21 mouse cellular contexts compared by ENCODE assay signal in the genomic region with DNA sequence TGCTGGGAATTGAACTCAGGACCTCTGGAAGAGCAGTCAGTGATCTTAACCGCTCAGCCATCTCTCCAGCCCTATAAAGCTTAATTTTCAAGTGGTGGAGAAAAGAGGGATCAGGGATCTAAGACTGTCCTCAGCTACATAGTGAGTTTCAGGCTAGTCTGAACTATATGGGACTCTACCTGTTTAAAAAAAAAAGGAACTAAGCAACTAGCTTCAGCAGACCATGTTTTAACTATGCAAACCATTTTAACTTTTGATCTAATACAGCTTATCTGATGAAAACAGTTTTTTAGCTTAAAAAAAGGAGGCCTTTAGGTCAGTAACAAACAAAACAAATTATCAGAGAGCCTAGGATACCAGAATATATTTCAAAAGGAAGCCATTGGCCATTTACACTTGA. TPM values are rescaled to one million over a fixed set of nuclear protein-coding genes. Genes with fewer than 3 reads are reported as not detected.
DNase-seq lines count a peak whose midpoint lies in the region; TF ChIP-seq lines count a peak whose summit lies in the region.
"Had no signal": no experiment of that assay in that cellular context is flagged by ENCODE, and none has a peak within 500 bp of the region (broad histone marks: within the 10 kb centered on the region; RNA-seq: fewer than 3 reads in every experiment).

No protein-coding gene starts in this region.

- in situ Hi-C loops in CH12.LX (cut with MboI; ENCODE audit: low pct_ligation_motif_present, low pct_unique_long_range_greater_than_20kb, low sequenced_read_pairs), result no loop called here

- no peak for TF ChIP-seq EP300 in CH12.LX (IDR thresholded peaks at IDR 0.05; ENCODE audit: low read length)
- TF ChIP-seq EP300 in MEL (IDR thresholded peaks at IDR 0.05; ENCODE audit: low read depth in 1 of 2, low read length in 2 of 2), result no peak

- H3K36me3 ChIP-seq in CH12.LX (replicated peaks in 1 of 2; ENCODE audit: control insufficient read depth in 1 of 2, insufficient read depth in 1 of 2, low read length in 1 of 2) (no peaks in the 10 kb centered on the region), MEL (ENCODE audit: control insufficient read depth in 1 of 2, insufficient read depth in 2 of 2, low read length in 2 of 2) (peaks cover 0 to 20% of the 10 kb centered on the region in 2 experiments; a peak in 2 of 4 replicates)
- H3K36me3 ChIP-seq in splenic B cell, adult 2 months (ENCODE audit: control insufficient read depth, insufficient read depth, low read length, poor library complexity, severe bottlenecking), result no peaks in the 10 kb centered on the region

- TF ChIP-seq POLR2A in CH12.LX (IDR thresholded peaks at IDR 0.05; ENCODE audit: low read depth, low read length) (no peak), MEL (IDR thresholded peaks at IDR 0.05; ENCODE audit: control insufficient read depth in 1 of 2, insufficient read depth in 1 of 2, low read depth in 1 of 2, low read length in 2 of 2, poor library complexity in 1 of 2) (no peak)

- H3K4me3 ChIP-seq in CH12.LX (replicated peaks in 1 of 3; ENCODE audit: low read depth in 2 of 3, low read length in 2 of 3, poor library complexity in 1 of 3) (no peak overlapping the region), MEL (ENCODE audit: control insufficient read depth in 1 of 2, insufficient read depth in 1 of 2, low read depth in 2 of 2, low read length in 2 of 2) (no peak overlapping the region)

- DNase-seq in A20 (ENCODE audit: low read depth, low spot score), result peak; percentile 67
- DNase-seq in CH12.LX (ENCODE audit: extremely low read depth), result no peak
- no peak for DNase-seq in MEL (ENCODE audit: low read depth, low spot score)
- peak; percentile 30 for DNase-seq in splenic B cell, adult 2 months (ENCODE audit: low read depth, low spot score)
- no peak for DNase-seq in layer of hippocampus, postnatal 36 days
- DNase-seq in layer of hippocampus, adult 18-20 months (ENCODE audit: low spot score in 2 of 2), result no peak
- DNase-seq in adrenal gland, postnatal 4 days (ENCODE audit: low spot score in 2 of 2), result no peak
- no peak for DNase-seq in adrenal gland, postnatal 10 days
- DNase-seq: adrenal gland, adult 2 months; adrenal gland, adult 8-10 months; adrenal gland, postnatal 14 days; adrenal gland, postnatal 25 days; adrenal gland, postnatal 36 days; B cell, adult 2 months; cerebellum, adult 11 months; cerebellum, adult 11-12 months; cerebellum, adult 18-20 months; cerebellum, adult 2 months; cerebellum, adult 8-10 months had no signal

- H3K4me2 ChIP-seq in CH12.LX (ENCODE audit: insufficient read depth, low read depth, poor library complexity, severe bottlenecking), result no peak overlapping the region

- peaks cover 4% of the 10 kb centered on the region; the same call in 1 of the 2 replicates for H3K79me2 ChIP-seq in CH12.LX (replicated peaks; ENCODE audit: control insufficient read depth, extremely low read depth, insufficient read depth, poor library complexity, severe bottlenecking)
- peaks cover 20% of the 10 kb centered on the region for H3K79me2 ChIP-seq in MEL (ENCODE audit: control insufficient read depth, insufficient read depth, low read length, poor library complexity)

- H3K27me3 ChIP-seq in CH12.LX (replicated peaks) (no peaks in the 10 kb centered on the region), MEL (ENCODE audit: control insufficient read depth in 1 of 2, insufficient read depth in 2 of 2, low read length in 2 of 2) (no peaks in the 10 kb centered on the region)
- H3K27me3 ChIP-seq in splenic B cell, adult 2 months (ENCODE audit: control insufficient read depth, insufficient read depth, low read length, poor library complexity, severe bottlenecking), result no peaks in the 10 kb centered on the region
- H3K27me3 ChIP-seq: Patski had no signal

- TF ChIP-seq CTCF in CH12.LX (conservative IDR thresholded peaks at IDR 0.05 in 1 of 2, IDR thresholded peaks at IDR 0.05 in 1 of 2; ENCODE audit: low read depth in 2 of 2, low read length in 2 of 2), result no peak
- no peak for TF ChIP-seq CTCF in MEL (IDR thresholded peaks at IDR 0.05 in 2 of 3, conservative IDR thresholded peaks at IDR 0.05 in 1 of 3; ENCODE audit: control insufficient read depth in 1 of 3, insufficient read depth in 1 of 3, low read depth in 2 of 3, low read length in 3 of 3, poor library complexity in 1 of 3, severe bottlenecking in 1 of 3)

- H3K27ac ChIP-seq in CH12.LX (ENCODE audit: insufficient read depth, low read depth) (no peak overlapping the region), MEL (ENCODE audit: control insufficient read depth, low read depth, low read length) (no peak overlapping the region)

- no peak for TF ChIP-seq RAD21 in CH12.LX (IDR thresholded peaks at IDR 0.05; ENCODE audit: low read depth, low read length)
- no peak for TF ChIP-seq RAD21 in MEL (IDR thresholded peaks at IDR 0.05; ENCODE audit: low read depth, low read length)

- H3K9ac ChIP-seq in CH12.LX (ENCODE audit: insufficient read depth, low read depth) (no peak overlapping the region), MEL (ENCODE audit: control insufficient read depth, low read depth, low read length, poor library complexity, severe bottlenecking) (no peak overlapping the region)

- H3K4me1 ChIP-seq in CH12.LX (ENCODE audit: control insufficient read depth in 1 of 2, insufficient read depth in 2 of 2), result peaks cover 4 to 39% of the 10 kb centered on the region in 2 experiments; a peak in 2 of 4 replicates
- peaks cover 3 to 17% of the 10 kb centered on the region in 2 experiments; a peak in 3 of 4 replicates for H3K4me1 ChIP-seq in MEL (ENCODE audit: control insufficient read depth in 1 of 2, insufficient read depth in 2 of 2, low read length in 2 of 2)

- dilution Hi-C loops in CH12.LX (cut with MboI; ENCODE audit: extremely low pct_ligation_motif_present, extremely low pct_unique_long_range_greater_than_20kb, low sequenced_read_pairs), result no loop called here

- H3K9me3 ChIP-seq in CH12.LX (replicated peaks; ENCODE audit: low read length) (no peaks in the 10 kb centered on the region), MEL (replicated peaks; ENCODE audit: insufficient read depth, low read length) (no peaks in the 10 kb centered on the region)
- H3K9me3 ChIP-seq: G1E had no signal

TF ChIP-seq in CH12.LX, 34 proteins besides CTCF, POLR2A, EP300 and RAD21:
- peak; percentile 71 for TF ChIP-seq ZNF384 (IDR thresholded peaks at IDR 0.05; ENCODE audit: low read depth, low read length)
- TF ChIP-seq PAX5 (IDR thresholded peaks at IDR 0.05; ENCODE audit: low read length), result no peak

TF ChIP-seq in MEL, 35 proteins besides CTCF, POLR2A, EP300 and RAD21:
- TF ChIP-seq ZNF384 (IDR thresholded peaks at IDR 0.05; ENCODE audit: low read depth, low read length) (peak; percentile 53), MYC (IDR thresholded peaks at IDR 0.05; ENCODE audit: low read depth, low read length) (no peak), POLR2AphosphoS5 (IDR thresholded peaks at IDR 0.05; ENCODE audit: borderline replicate concordance, low read depth, low read length) (no peak), E2F4 (IDR thresholded peaks at IDR 0.05; ENCODE audit: borderline replicate concordance, low read depth, low read length) (no peak), ZKSCAN1 (IDR thresholded peaks at IDR 0.05; ENCODE audit: low read depth, low read length) (no peak)

RNA-seq across cellular contexts. Expression of a gene that starts 1.9 kb away (rescaled TPM):
- total RNA-seq in CH12.LX (2012; rRNA removed) (5.7 and 6.4 TPM in 2 replicates), CH12.LX (2014; rRNA removed) (8.9 and 11.4 TPM in 2 replicates), MEL (2012; rRNA removed) (11.2 and 17.1 TPM in 2 replicates)
- polyA plus RNA-seq in CH12.LX (2012; ENCODE audit: insufficient read length, low read depth) (8.1 and 8.8 TPM in 2 replicates), MEL (2012; ENCODE audit: insufficient read depth in 1 of 2, insufficient read length in 2 of 2, low read depth in 1 of 2, low replicate concordance in 2 of 2, missing spikeins in 1 of 2) (10 to 100 TPM in 1 of 2 experiments, not detected in 1; 15.5 TPM)
- total RNA-seq in layer of hippocampus, postnatal 36 days (2021), result 10 to 100 TPM; 57.4 to 58.5 TPM
- total RNA-seq in layer of hippocampus, adult 18-20 months (2021), result 10 to 100 TPM; 57.7 to 58.8 TPM
- 10 to 100 TPM; 47.2 to 51.2 TPM for total RNA-seq in adrenal gland, postnatal 4 days (2021)
- total RNA-seq in adrenal gland, postnatal 10 days (2021), result 10 to 100 TPM; 31.9 to 34.3 TPM

Comparison
In these comparisons a context has a peak if more than half of its experiments do, and no peak if none do; other contexts are left out.
1. DNase-seq: peak in A20 (single experiment) and splenic B cell, adult 2 months (single experiment); none in CH12.LX (single experiment), MEL (single experiment), layer of hippocampus, postnatal 36 days (0 of 2), layer of hippocampus, adult 18-20 months (0 of 2), adrenal gland, postnatal 4 days (0 of 2) and adrenal gland, postnatal 10 days (single experiment).